ENCODE assay signal across 22 mouse cellular contexts in genomic region chr2:144375063-144375703, GRCm38 (mm10). TPM values are rescaled to one million over a fixed set of nuclear protein-coding genes. Genes with fewer than 3 reads are reported as not detected.
DNase-seq lines count a peak whose midpoint lies in the region; ATAC-seq and TF ChIP-seq lines count a peak whose summit lies in the region.
"Had no signal": no experiment of that assay in that cellular context is flagged by ENCODE, and none has a peak within 500 bp of the region (broad histone marks: within the 10 kb centered on the region; RNA-seq: fewer than 3 reads in every experiment).

No protein-coding gene starts in this region.

- H3K4me2 ChIP-seq in lung, embryonic 16.5 days (ENCODE audit: low read depth, low read length): no peak overlapping the region
- no peak overlapping the region for H3K4me2 ChIP-seq in embryonic facial prominence, embryonic 14.5 days (ENCODE audit: low read depth, low read length)
- no peak overlapping the region for H3K4me2 ChIP-seq in midbrain, embryonic 14.5 days (ENCODE audit: low read length)
- H3K4me2 ChIP-seq: embryonic facial prominence, embryonic 12.5 days; forebrain, embryonic 13.5 days; heart, embryonic 13.5 days; hindbrain, embryonic 15.5 days had no signal

- ATAC-seq in lung, embryonic 16.5 days (ENCODE audit: low read depth): peak; percentile 54; the same call in 1 of the 2 replicates
- 0 out of 2 replicates have a peak, but pooled peaks have one; percentile 22 for ATAC-seq in embryonic facial prominence, embryonic 14.5 days (ENCODE audit: low read depth)
- no peak for ATAC-seq in midbrain, embryonic 14.5 days (ENCODE audit: low FRiP score, low TSS enrichment)
- ATAC-seq: forebrain, embryonic 13.5 days; Patski had no signal

- no peak overlapping the region for H3K4me3 ChIP-seq in lung, embryonic 16.5 days (ENCODE audit: low read length)
- H3K4me3 ChIP-seq in ES-E14 (ENCODE audit: insufficient read depth in 1 of 2, low read depth in 1 of 2, low read length in 2 of 2, poor library complexity in 1 of 2, severe bottlenecking in 1 of 2): peak overlapping the region in 1 of 2 experiments; percentile 26; a peak in 2 of 4 replicates
- no peak overlapping the region for H3K4me3 ChIP-seq in embryonic facial prominence, embryonic 14.5 days (ENCODE audit: low read depth, low read length)
- H3K4me3 ChIP-seq in midbrain, embryonic 14.5 days (replicated peaks; ENCODE audit: low read depth, low read length): no peak overlapping the region
- H3K4me3 ChIP-seq: embryonic facial prominence, embryonic 12.5 days; forebrain, embryonic 13.5 days; gastrocnemius, adult 2 months; heart, embryonic 13.5 days; hindbrain, embryonic 15.5 days had no signal

- H3K9ac ChIP-seq in lung, embryonic 16.5 days (ENCODE audit: low read length): no peak overlapping the region; the same call in 1 of the 2 replicates
- peak overlapping the region; percentile 49; the same call in 1 of the 2 replicates for H3K9ac ChIP-seq in ES-E14 (ENCODE audit: insufficient read depth, low read depth, low read length, poor library complexity, severe bottlenecking)
- H3K9ac ChIP-seq in embryonic facial prominence, embryonic 14.5 days (ENCODE audit: low read depth, low read length): no peak overlapping the region
- H3K9ac ChIP-seq in midbrain, embryonic 14.5 days (replicated peaks; ENCODE audit: low read length): no peak overlapping the region
- H3K9ac ChIP-seq: embryonic facial prominence, embryonic 12.5 days; forebrain, embryonic 13.5 days; heart, embryonic 13.5 days; hindbrain, embryonic 15.5 days had no signal

- in situ Hi-C loops in ES-E14 (cut with MboI; ENCODE audit: low sequenced_read_pairs in 2 of 2, unreplicated experiment in 2 of 2): no loop called here

- 72% methylated on average over 10 of the region's 10 CpGs for WGBS in lung, embryonic 16.5 days
- WGBS in embryonic facial prominence, embryonic 14.5 days: 79% methylated on average over 10 of the region's 10 CpGs
- 95% methylated on average over 10 of the region's 10 CpGs for WGBS in midbrain, embryonic 14.5 days

- H3K27ac ChIP-seq in lung, embryonic 16.5 days (ENCODE audit: low read length): no peak overlapping the region
- no peak overlapping the region; the same call in 1 of the 2 replicates for H3K27ac ChIP-seq in ES-E14 (ENCODE audit: insufficient read depth, low read depth, low read length, poor library complexity, severe bottlenecking)
- H3K27ac ChIP-seq in embryonic facial prominence, embryonic 14.5 days (replicated peaks; ENCODE audit: low read depth, low read length): no peak overlapping the region
- H3K27ac ChIP-seq in midbrain, embryonic 14.5 days (replicated peaks; ENCODE audit: low read depth, low read length): no peak overlapping the region
- H3K27ac ChIP-seq: embryonic facial prominence, embryonic 12.5 days; forebrain, embryonic 13.5 days; heart, embryonic 13.5 days; hindbrain, embryonic 15.5 days had no signal

- peaks cover 3% of the 10 kb centered on the region for H3K4me1 ChIP-seq in lung, embryonic 16.5 days (replicated peaks; ENCODE audit: control insufficient read depth, insufficient read depth, low read length)
- H3K4me1 ChIP-seq in ES-E14 (ENCODE audit: control insufficient read depth in 2 of 2, insufficient read depth in 2 of 2, low read length in 2 of 2, poor library complexity in 1 of 2): peaks cover under 1 to 5% of the 10 kb centered on the region in 2 experiments; a peak in 3 of 4 replicates
- peaks cover 1% of the 10 kb centered on the region for H3K4me1 ChIP-seq in embryonic facial prominence, embryonic 14.5 days (ENCODE audit: control insufficient read depth, insufficient read depth, low read length)
- peaks cover 4% of the 10 kb centered on the region; the same call in 1 of the 2 replicates for H3K4me1 ChIP-seq in midbrain, embryonic 14.5 days (ENCODE audit: control insufficient read depth, insufficient read depth, low read length)

- no peak for DNase-seq in lung, postnatal 10 days
- no peak for DNase-seq in ES-E14 (ENCODE audit: low read depth, low spot score)
- no peak for DNase-seq in embryonic facial prominence, embryonic 14.5 days (ENCODE audit: low spot score)
- no peak for DNase-seq in midbrain, embryonic 14.5 days
- DNase-seq in spleen, postnatal 36 days (ENCODE audit: low spot score in 2 of 2): no peak
- DNase-seq: adrenal gland, adult 8-10 months; adrenal gland, postnatal 36 days; cerebellum, adult 8-10 months; cerebellum, postnatal 14 days; embryo, embryonic 11 days; gastrocnemius, adult 2 months; gastrocnemius, postnatal 25 days; heart, adult 11 months had no signal

- no peaks in the 10 kb centered on the region for H3K9me3 ChIP-seq in lung, embryonic 16.5 days (ENCODE audit: control insufficient read depth, low read length)
- no peaks in the 10 kb centered on the region for H3K9me3 ChIP-seq in ES-E14 (ENCODE audit: control insufficient read depth, insufficient read depth, low read depth, low read length)
- H3K9me3 ChIP-seq in embryonic facial prominence, embryonic 14.5 days (ENCODE audit: control insufficient read depth, low read length): no peaks in the 10 kb centered on the region
- H3K9me3 ChIP-seq in midbrain, embryonic 14.5 days (ENCODE audit: control insufficient read depth, low read length): no peaks in the 10 kb centered on the region
- H3K9me3 ChIP-seq: embryonic facial prominence, embryonic 12.5 days; forebrain, embryonic 13.5 days; heart, embryonic 13.5 days; hindbrain, embryonic 15.5 days had no signal

- H3K36me3 ChIP-seq in lung, embryonic 16.5 days (ENCODE audit: control insufficient read depth, insufficient read depth, low read length): peaks cover 39% of the 10 kb centered on the region
- peaks cover 27% of the 10 kb centered on the region for H3K36me3 ChIP-seq in ES-E14 (ENCODE audit: control insufficient read depth, insufficient read depth, low read length, poor library complexity, severe bottlenecking)
- H3K36me3 ChIP-seq in embryonic facial prominence, embryonic 14.5 days (ENCODE audit: control insufficient read depth, insufficient read depth, low read length): peaks cover 77% of the 10 kb centered on the region
- peaks cover 65% of the 10 kb centered on the region for H3K36me3 ChIP-seq in midbrain, embryonic 14.5 days (ENCODE audit: control insufficient read depth, insufficient read depth, low read length)

- no peaks in the 10 kb centered on the region for H3K27me3 ChIP-seq in lung, embryonic 16.5 days (ENCODE audit: control insufficient read depth, insufficient read depth, low read depth, low read length)
- no peaks in the 10 kb centered on the region for H3K27me3 ChIP-seq in embryonic facial prominence, embryonic 14.5 days (replicated peaks; ENCODE audit: control insufficient read depth, insufficient read depth, low read length)
- H3K27me3 ChIP-seq in midbrain, embryonic 14.5 days (ENCODE audit: control insufficient read depth, insufficient read depth, low read length): no peaks in the 10 kb centered on the region
- H3K27me3 ChIP-seq: embryonic facial prominence, embryonic 12.5 days; forebrain, embryonic 13.5 days; heart, embryonic 13.5 days; hindbrain, embryonic 15.5 days; Patski had no signal

TF ChIP-seq in ES-E14, 5 proteins besides CTCF, POLR2A, EP300 and RAD21:
- no peak for TF ChIP-seq ZNF384 (IDR thresholded peaks at IDR 0.05; ENCODE audit: low read depth, low read length)
- no peak for TF ChIP-seq CHD2 (IDR thresholded peaks at IDR 0.05; ENCODE audit: low read depth, low read length)
- TF ChIP-seq HCFC1 (IDR thresholded peaks at IDR 0.05; ENCODE audit: borderline replicate concordance, insufficient read depth, low read length): no peak
- TF ChIP-seq ZC3H11A (IDR thresholded peaks at IDR 0.05; ENCODE audit: borderline replicate concordance, low read depth, low read length): no peak
- no peak for TF ChIP-seq MAFK (IDR thresholded peaks at IDR 0.05; ENCODE audit: insufficient read depth, low read depth, low read length)

RNA-seq across cellular contexts. Expression of gene Pet117, which starts 6.4 kb away (rescaled TPM):
- polyA plus RNA-seq in lung, embryonic 16.5 days (2015; fragmentation: Nextera tagmentation; extraction: Ambion mirVana): 2.4 and 4.1 TPM in 2 replicates
- total RNA-seq in ES-E14 (2012; rRNA removed): not detected in 2 replicates
- polyA plus RNA-seq in embryonic facial prominence, embryonic 14.5 days (2014; fragmentation: Nextera tagmentation; extraction: Ambion mirVana): 0.52 and 1.3 TPM in 2 replicates
- 3.1 TPM in 1 of 2 replicates, not detected in the other for polyA plus RNA-seq in midbrain, embryonic 14.5 days (2014; fragmentation: Nextera tagmentation; extraction: Ambion mirVana)
- total RNA-seq: common myeloid progenitor, adult 5-6 weeks had no signal
- polyA plus RNA-seq: embryonic facial prominence, embryonic 12.5 days had no signal

RNA-seq across cellular contexts. Expression of gene Kat14, which starts 6.4 kb away (rescaled TPM):
- polyA plus RNA-seq in lung, embryonic 16.5 days (2015; fragmentation: Nextera tagmentation; extraction: Ambion mirVana): 36.4 and 36.9 TPM in 2 replicates
- total RNA-seq in ES-E14 (2012; rRNA removed): 37.7 and 43.9 TPM in 2 replicates
- polyA plus RNA-seq in embryonic facial prominence, embryonic 14.5 days (2014; fragmentation: Nextera tagmentation; extraction: Ambion mirVana): 35.0 and 38.1 TPM in 2 replicates
- polyA plus RNA-seq in midbrain, embryonic 14.5 days (2014; fragmentation: Nextera tagmentation; extraction: Ambion mirVana): 24.0 and 25.5 TPM in 2 replicates

RNA-seq across cellular contexts. Expression of gene Ovol2, which starts 43.2 kb away (rescaled TPM):
- polyA plus RNA-seq in lung, embryonic 16.5 days (2015; fragmentation: Nextera tagmentation; extraction: Ambion mirVana): 3.7 and 4.1 TPM in 2 replicates
- total RNA-seq in ES-E14 (2012; rRNA removed): 1.8 and 2.1 TPM in 2 replicates
- polyA plus RNA-seq in embryonic facial prominence, embryonic 14.5 days (2014; fragmentation: Nextera tagmentation; extraction: Ambion mirVana): 1.1 and 3.0 TPM in 2 replicates
- not detected in 2 replicates for polyA plus RNA-seq in midbrain, embryonic 14.5 days (2014; fragmentation: Nextera tagmentation; extraction: Ambion mirVana)
- total RNA-seq: adrenal gland, adult 8-10 months; adrenal gland, postnatal 36 days; common myeloid progenitor, adult 5-6 weeks; gastrocnemius, adult 2 months; gastrocnemius, postnatal 25 days; heart, postnatal 36 days had no signal
- polyA plus RNA-seq: forebrain, embryonic 13.5 days; heart, postnatal 0 days; hindbrain, embryonic 15.5 days; Patski had no signal
